Mouse (Mus musculus): Measurements from ENCODE around the gene Cul4b. TPM values are rescaled to one million over a fixed set of nuclear protein-coding genes. Genes with fewer than 3 reads are reported as not detected.
"Not testable (repeated sequence)": the region's sequence is repeated elsewhere in the genome, so short reads cannot be mapped to it uniquely, and the experiment has no call there.

Cul4b gene
- total and polyA plus RNA-seq, 3 experiments: 7.9 to 62.5 (median 61.1) TPM

DNA sequence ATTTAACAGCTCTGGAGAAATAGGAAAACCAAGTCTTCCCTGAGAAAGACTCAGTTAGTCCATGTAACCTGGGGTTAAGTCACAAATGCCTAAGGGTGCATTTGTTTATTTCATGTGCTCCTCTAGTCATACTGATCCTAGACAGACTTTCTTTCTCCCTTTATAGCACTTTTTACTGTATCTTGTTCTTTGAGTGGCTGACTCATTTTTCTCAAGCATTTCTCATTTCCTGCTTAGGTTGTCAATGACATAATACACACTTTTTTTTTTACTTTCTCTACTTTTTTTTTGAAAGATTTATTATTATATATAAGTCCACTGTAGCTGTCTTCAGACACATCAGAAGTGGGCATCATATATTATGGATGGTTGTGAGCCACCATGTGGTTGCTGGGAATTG lies 22.7 kb downstream of the Cul4b start:
- no peak for TF ChIP-seq GATA1 (IDR thresholded peaks at IDR 0.05; ENCODE audit: borderline replicate concordance, low read length)
- TF ChIP-seq POLR2AphosphoS5 (IDR thresholded peaks at IDR 0.05; ENCODE audit: insufficient replicate concordance, low read depth, low read length): no peak
- TF ChIP-seq CTCF (IDR thresholded peaks at IDR 0.05; ENCODE audit: low read depth, low read length): no peak
- TF ChIP-seq TAL1 (conservative IDR thresholded peaks at IDR 0.05; ENCODE audit: low read depth, low read length): no peak
- no peak for TF ChIP-seq GATA2 (IDR thresholded peaks at IDR 0.05; ENCODE audit: borderline replicate concordance, low read depth, low read length)
- no peaks in the 10 kb centered on the region for H3K9me3 ChIP-seq (replicated peaks)
- no peaks in the 10 kb centered on the region for H3K27me3 ChIP-seq (ENCODE audit: insufficient read depth, low read length)
- no peak for DNase-seq (ENCODE audit: low spot score)
- H3K36me3 ChIP-seq (replicated peaks): peaks cover 31% of the 10 kb centered on the region
- ATAC-seq (ENCODE audit: extremely low read depth, insufficient number of reproducible peaks, low FRiP score, poor library complexity, severe bottlenecking): no peak
- H3K4me1 ChIP-seq (ENCODE audit: insufficient read depth, low read depth, low read length): peaks cover 4% of the 10 kb centered on the region; the same call in 1 of the 2 replicates
- H3K4me3 ChIP-seq (ENCODE audit: low read depth, low read length): no peak overlapping the region

GRCm38 (mm10) chrX:38514556-38514955 lies 61.4 kb downstream of the Cul4b start:
- no peaks in the 10 kb centered on the region for H3K36me3 ChIP-seq (replicated peaks)
- H3K27me3 ChIP-seq (ENCODE audit: insufficient read depth, low read length): no peaks in the 10 kb centered on the region
- no peaks in the 10 kb centered on the region for H3K4me1 ChIP-seq (ENCODE audit: insufficient read depth, low read depth, low read length)
- H3K9me3 ChIP-seq (replicated peaks): no peaks in the 10 kb centered on the region
- no peak overlapping the region for H3K4me3 ChIP-seq (ENCODE audit: low read depth, low read length)
- ATAC-seq (ENCODE audit: extremely low read depth, insufficient number of reproducible peaks, low FRiP score, poor library complexity, severe bottlenecking) (no peak), DNase-seq (ENCODE audit: low spot score) (peak; percentile 1)
- TF ChIP-seq GATA2 (IDR thresholded peaks at IDR 0.05; ENCODE audit: borderline replicate concordance, low read depth, low read length) (no peak), CTCF (IDR thresholded peaks at IDR 0.05; ENCODE audit: low read depth, low read length) (peak; percentile 27; the same call in 1 of the 2 replicates)

- DNase-seq (ENCODE audit: low spot score): no peak
- no peaks in the 10 kb centered on the region for H3K36me3 ChIP-seq (replicated peaks)
- TF ChIP-seq CTCF (IDR thresholded peaks at IDR 0.05; ENCODE audit: low read depth, low read length) (no peak), GATA2 (IDR thresholded peaks at IDR 0.05; ENCODE audit: borderline replicate concordance, low read depth, low read length) (no peak), POLR2AphosphoS5 (IDR thresholded peaks at IDR 0.05; ENCODE audit: insufficient replicate concordance, low read depth, low read length) (no peak), GATA1 (IDR thresholded peaks at IDR 0.05; ENCODE audit: borderline replicate concordance, low read length) (no peak), TAL1 (conservative IDR thresholded peaks at IDR 0.05; ENCODE audit: low read depth, low read length) (no peak)
- no peaks in the 10 kb centered on the region for H3K9me3 ChIP-seq (replicated peaks)
- no peak for ATAC-seq (ENCODE audit: extremely low read depth, insufficient number of reproducible peaks, low FRiP score, poor library complexity, severe bottlenecking)
- no peaks in the 10 kb centered on the region for H3K4me1 ChIP-seq (ENCODE audit: insufficient read depth, low read depth, low read length)
- no peak overlapping the region for H3K4me3 ChIP-seq (ENCODE audit: low read depth, low read length)
- no peaks in the 10 kb centered on the region for H3K27me3 ChIP-seq (ENCODE audit: insufficient read depth, low read length)
Measured at GRCm38 (mm10) chrX:38504846-38505245, 71.2 kb downstream of the Cul4b start.

DNA sequence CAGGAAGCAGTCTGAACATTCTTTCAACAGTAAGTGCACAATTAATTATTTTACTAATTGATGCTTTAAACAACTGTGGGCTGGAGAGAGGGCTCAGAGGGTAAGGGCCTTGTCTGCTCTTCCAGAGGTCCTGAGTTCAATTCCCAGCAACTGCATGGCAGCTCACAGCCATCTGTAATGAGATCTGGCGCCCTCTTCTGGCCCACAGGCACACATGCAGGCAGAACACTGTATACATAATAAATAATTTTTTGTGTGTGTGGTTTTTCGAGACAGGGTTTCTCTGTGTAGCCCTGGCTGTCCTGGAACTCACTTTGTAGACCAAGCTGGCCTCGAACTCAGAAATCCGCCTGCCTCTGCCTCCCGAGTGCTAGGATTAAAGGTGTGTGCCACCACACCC lies 73.8 kb downstream of the Cul4b start:
- H3K36me3 ChIP-seq (replicated peaks); H3K4me3 ChIP-seq (ENCODE audit: low read depth, low read length); H3K9me3 ChIP-seq (replicated peaks); DNase-seq (ENCODE audit: low spot score); ATAC-seq (ENCODE audit: extremely low read depth, insufficient number of reproducible peaks, low FRiP score, poor library complexity, severe bottlenecking); H3K27me3 ChIP-seq (ENCODE audit: insufficient read depth, low read length); H3K4me1 ChIP-seq (ENCODE audit: insufficient read depth, low read depth, low read length): not testable (repeated sequence)

- H3K4me1 ChIP-seq (ENCODE audit: insufficient read depth, low read depth, low read length); DNase-seq (ENCODE audit: low spot score); H3K27me3 ChIP-seq (ENCODE audit: insufficient read depth, low read length); ATAC-seq (ENCODE audit: extremely low read depth, insufficient number of reproducible peaks, low FRiP score, poor library complexity, severe bottlenecking); H3K4me3 ChIP-seq (ENCODE audit: low read depth, low read length); H3K9me3 ChIP-seq (replicated peaks); H3K36me3 ChIP-seq (replicated peaks): not testable (repeated sequence)
Measured at GRCm38 (mm10) chrX:38485464-38485863, 90.5 kb downstream of the Cul4b start.

Other genes with a start within 250 kb of the Cul4b start
- 355 and 405 TPM in 2 replicates for gene Lamp2, start 119.7 kb downstream of the Cul4b start, total RNA-seq (2014; fragmentation: Nextera tagmentation)
- gene Lamp2, start 119.7 kb downstream of the Cul4b start, total RNA-seq (2017): 241 and 270 TPM in 2 replicates
- gene Lamp2, start 119.7 kb downstream of the Cul4b start, polyA plus RNA-seq (2012): 6.3 and 9.3 TPM in 2 replicates
- gene Mcts1, start 24.4 kb upstream of the Cul4b start, total RNA-seq (2014; fragmentation: Nextera tagmentation): 36.5 and 55.3 TPM in 2 replicates
- gene Mcts1, start 24.4 kb upstream of the Cul4b start, total RNA-seq (2017): 73.0 and 78.2 TPM in 2 replicates
- 1.2 and 2.1 TPM in 2 replicates for gene Mcts1, start 24.4 kb upstream of the Cul4b start, polyA plus RNA-seq (2012)
- 14.7 and 18.8 TPM in 2 replicates for gene C1galt1c1, start 58.9 kb upstream of the Cul4b start, total RNA-seq (2014; fragmentation: Nextera tagmentation)
- 28.4 and 33.3 TPM in 2 replicates for gene C1galt1c1, start 58.9 kb upstream of the Cul4b start, total RNA-seq (2017)
- 0.25 and 0.50 TPM in 2 replicates for gene C1galt1c1, start 58.9 kb upstream of the Cul4b start, polyA plus RNA-seq (2012)
- not detected in 2 replicates for gene 6030498E09Rik, start 196.5 kb upstream of the Cul4b start, total RNA-seq (2014; fragmentation: Nextera tagmentation)
- 0.98 and 1.0 TPM in 2 replicates for gene 6030498E09Rik, start 196.5 kb upstream of the Cul4b start, total RNA-seq (2017)
- not detected in 2 replicates for gene 6030498E09Rik, start 196.5 kb upstream of the Cul4b start, polyA plus RNA-seq (2012)

Measured in G1E (cell line).